Mouse (Mus musculus): ENCODE results near the gene Il27. TPM values are rescaled to one million over a fixed set of nuclear protein-coding genes. Genes with fewer than 3 reads are reported as not detected.

The Il27 gene
- total RNA-seq, 2 experiments from 2014 or later: 0.29 TPM; not detected in 1

- ATAC-seq (replicated peaks; ENCODE audit: poor library complexity): no peak
Measured at GRCm38 (mm10) chr7:126541661-126542060, 53.1 kb downstream of the Il27 start.

Other genes starting within 250 kb of the Il27 start
- 0.35 and 2.8 TPM in 2 replicates for gene Lat, start 225.4 kb downstream of the Il27 start, total RNA-seq (2015)
- gene Lat, start 225.4 kb downstream of the Il27 start, total RNA-seq (2017): 1.0 and 1.6 TPM in 2 replicates
- gene Spns1, start 217.5 kb downstream of the Il27 start, total RNA-seq (2015): 8.3 and 8.4 TPM in 2 replicates
- gene Spns1, start 217.5 kb downstream of the Il27 start, total RNA-seq (2017): 8.4 and 16.2 TPM in 2 replicates
- gene Nfatc2ip, start 198.2 kb downstream of the Il27 start, total RNA-seq (2015): 11.4 and 12.2 TPM in 2 replicates
- 14.9 and 15.3 TPM in 2 replicates for gene Nfatc2ip, start 198.2 kb downstream of the Il27 start, total RNA-seq (2017)
- gene Cd19, start 180.1 kb downstream of the Il27 start, total RNA-seq (2015): not detected in 2 replicates
- gene Cd19, start 180.1 kb downstream of the Il27 start, total RNA-seq (2017): not detected in 2 replicates
- gene Rabep2, start 166.2 kb downstream of the Il27 start, total RNA-seq (2015): 4.0 and 4.9 TPM in 2 replicates
- 12.9 and 19.5 TPM in 2 replicates for gene Rabep2, start 166.2 kb downstream of the Il27 start, total RNA-seq (2017)
- gene Atp2a1, start 131.8 kb downstream of the Il27 start, total RNA-seq (2015): not detected in 2 replicates
- gene Atp2a1, start 131.8 kb downstream of the Il27 start, total RNA-seq (2017): not detected in 2 replicates
- 33.4 and 36.3 TPM in 2 replicates for gene Sh2b1, start 119.5 kb downstream of the Il27 start, total RNA-seq (2015)
- 19.3 and 20.1 TPM in 2 replicates for gene Sh2b1, start 119.5 kb downstream of the Il27 start, total RNA-seq (2017)
- gene Tufm, start 107.6 kb downstream of the Il27 start, total RNA-seq (2015): 89.9 and 97.9 TPM in 2 replicates
- gene Tufm, start 107.6 kb downstream of the Il27 start, total RNA-seq (2017): 85.6 and 89.2 TPM in 2 replicates
- gene Atxn2l, start 91.5 kb downstream of the Il27 start, total RNA-seq (2015): 86.9 and 88.6 TPM in 2 replicates
- gene Atxn2l, start 91.5 kb downstream of the Il27 start, total RNA-seq (2017): 29.0 and 29.5 TPM in 2 replicates
- gene Eif3c, start 28.5 kb downstream of the Il27 start, total RNA-seq (2015): 198 and 210 TPM in 2 replicates
- 226 and 261 TPM in 2 replicates for gene Eif3c, start 28.5 kb downstream of the Il27 start, total RNA-seq (2017)
- 1.1 and 1.9 TPM in 2 replicates for gene Apobr, start 10.0 kb downstream of the Il27 start, total RNA-seq (2015)
- 4.2 and 4.9 TPM in 2 replicates for gene Apobr, start 10.0 kb downstream of the Il27 start, total RNA-seq (2017)
- gene Cln3, start 9.1 kb downstream of the Il27 start, total RNA-seq (2015): 33.0 and 36.3 TPM in 2 replicates
- gene Cln3, start 9.1 kb downstream of the Il27 start, total RNA-seq (2017): 9.2 and 19.9 TPM in 2 replicates
- gene Nupr1, start 35.9 kb upstream of the Il27 start, total RNA-seq (2015): 0.17 and 1.6 TPM in 2 replicates
- 0.92 and 1.3 TPM in 2 replicates for gene Nupr1, start 35.9 kb upstream of the Il27 start, total RNA-seq (2017)
- gene Sgf29, start 54.4 kb upstream of the Il27 start, total RNA-seq (2015): 65.7 and 74.6 TPM in 2 replicates
- 40.1 and 52.5 TPM in 2 replicates for gene Sgf29, start 54.4 kb upstream of the Il27 start, total RNA-seq (2017)
- 1.7 and 3.2 TPM in 2 replicates for gene Sult1a1, start 81.5 kb upstream of the Il27 start, total RNA-seq (2015)
- gene Sult1a1, start 81.5 kb upstream of the Il27 start, total RNA-seq (2017): 1.0 and 3.6 TPM in 2 replicates
- gene Bola2, start 100.5 kb upstream of the Il27 start, total RNA-seq (2015): 89.8 and 95.2 TPM in 2 replicates
- gene Bola2, start 100.5 kb upstream of the Il27 start, total RNA-seq (2017): 168 and 218 TPM in 2 replicates
- gene Slx1b, start 100.8 kb upstream of the Il27 start, total RNA-seq (2015): 4.2 and 4.8 TPM in 2 replicates
- gene Slx1b, start 100.8 kb upstream of the Il27 start, total RNA-seq (2017): 4.6 and 4.7 TPM in 2 replicates
- 259 and 365 TPM in 2 replicates for gene Coro1a, start 112.8 kb upstream of the Il27 start, total RNA-seq (2015)
- gene Coro1a, start 112.8 kb upstream of the Il27 start, total RNA-seq (2017): 366 and 525 TPM in 2 replicates
- 86.5 and 106 TPM in 2 replicates for gene Mapk3, start 164.7 kb upstream of the Il27 start, total RNA-seq (2015)
- 36.0 and 41.3 TPM in 2 replicates for gene Mapk3, start 164.7 kb upstream of the Il27 start, total RNA-seq (2017)
- gene Gdpd3, start 171.4 kb upstream of the Il27 start, total RNA-seq (2015): 8.4 and 13.3 TPM in 2 replicates
- 7.1 and 7.7 TPM in 2 replicates for gene Gdpd3, start 171.4 kb upstream of the Il27 start, total RNA-seq (2017)
- gene Ypel3, start 182.0 kb upstream of the Il27 start, total RNA-seq (2015): 25.4 and 32.4 TPM in 2 replicates
- 11.8 and 15.1 TPM in 2 replicates for gene Ypel3, start 182.0 kb upstream of the Il27 start, total RNA-seq (2017)
- 0.34 and 0.42 TPM in 2 replicates for gene Tbx6, start 186.5 kb upstream of the Il27 start, total RNA-seq (2015)
- gene Tbx6, start 186.5 kb upstream of the Il27 start, total RNA-seq (2017): 0.14 TPM in 1 of 2 replicates, not detected in the other
- gene Ppp4c, start 197.6 kb upstream of the Il27 start, total RNA-seq (2015): 209 and 216 TPM in 2 replicates
- gene Ppp4c, start 197.6 kb upstream of the Il27 start, total RNA-seq (2017): 113 and 131 TPM in 2 replicates
- not detected in 2 replicates for gene Fam57b, start 202.7 kb upstream of the Il27 start, total RNA-seq (2015)
- gene Fam57b, start 202.7 kb upstream of the Il27 start, total RNA-seq (2017): not detected in 2 replicates
- gene 4930451I11Rik, start 236.7 kb upstream of the Il27 start, total RNA-seq (2015): not detected in 2 replicates
- gene 4930451I11Rik, start 236.7 kb upstream of the Il27 start, total RNA-seq (2017): not detected in 2 replicates